Mouse (Mus musculus) kidney, adult 8-10 months (tissue): ENCODE results near the gene Tubg2.

Source experiments
- DNase-seq, 2 experiments: peaks; one replicate each; pipeline ENCODE4 v3.0.0; 2022

Tubg2 gene

GRCm38 (mm10) chr11:101180846-101181740, 25.4 kb downstream of the Tubg2 start:
- peak in 1 of 2 experiments; percentile 64 for DNase-seq

- no peak for DNase-seq
Observed at GRCm38 (mm10) chr11:101181961-101182360, 26.3 kb downstream of the Tubg2 start.

GRCm38 (mm10) chr11:101182771-101183517, 27.2 kb downstream of the Tubg2 start:
- DNase-seq, result no peak

GRCm38 (mm10) chr11:101184984-101185383, 29.3 kb downstream of the Tubg2 start:
- DNase-seq, result no peak

- no peak for DNase-seq
Observed at GRCm38 (mm10) chr11:101185441-101185840, 29.7 kb downstream of the Tubg2 start.

GRCm38 (mm10) chr11:101186526-101187247, 31.0 kb downstream of the Tubg2 start:
- no peak for DNase-seq

- no peak for DNase-seq
Observed at GRCm38 (mm10) chr11:101187541-101187940, 31.8 kb downstream of the Tubg2 start.

- no peak for DNase-seq
Observed at GRCm38 (mm10) chr11:101188166-101188805, 32.6 kb downstream of the Tubg2 start.

- DNase-seq, result peak in 1 of 2 experiments; percentile 42
Observed at GRCm38 (mm10) chr11:101189495-101190180, 33.9 kb downstream of the Tubg2 start.

- DNase-seq, result no peak
Observed at GRCm38 (mm10) chr11:101190181-101190912, 34.6 kb downstream of the Tubg2 start.

- DNase-seq, result no peak
Observed at GRCm38 (mm10) chr11:101190913-101191907, 35.5 kb downstream of the Tubg2 start.

- DNase-seq, result no peak
Observed at GRCm38 (mm10) chr11:101191919-101192470, 36.3 kb downstream of the Tubg2 start.

- DNase-seq, result no peak
Observed at GRCm38 (mm10) chr11:101192646-101193045, 36.9 kb downstream of the Tubg2 start.

- no peak for DNase-seq
Observed at GRCm38 (mm10) chr11:101193076-101193475, 37.4 kb downstream of the Tubg2 start.

- DNase-seq, result no peak
Observed at GRCm38 (mm10) chr11:101194137-101194536, 38.4 kb downstream of the Tubg2 start.

- DNase-seq, result no peak
Observed at GRCm38 (mm10) chr11:101194643-101195042, 38.9 kb downstream of the Tubg2 start.

- no peak for DNase-seq
Observed at GRCm38 (mm10) chr11:101195101-101195500, 39.4 kb downstream of the Tubg2 start.

- DNase-seq, result no peak
Observed at GRCm38 (mm10) chr11:101195571-101195970, 39.9 kb downstream of the Tubg2 start.

- no peak for DNase-seq
Observed at GRCm38 (mm10) chr11:101196175-101196574, 40.5 kb downstream of the Tubg2 start.

GRCm38 (mm10) chr11:101199555-101199954, 43.8 kb downstream of the Tubg2 start:
- no peak for DNase-seq
